Mouse (Mus musculus) erythroblast, embryonic 14.5 days (primary cell): ENCODE results near the gene Tekt4.

Source experiments
- GATA1 ChIP-seq: IDR thresholded peaks from 2 replicates; pipeline ENCODE4 v1.6.1; 2012; ENCODE audit warnings: low read length, inconsistent platforms, mixed read lengths
- TAL1 ChIP-seq: IDR thresholded peaks from 3 replicates; pipeline ENCODE4 v1.6.1; 2012; ENCODE audit warnings: low read length, inconsistent platforms, mixed read lengths

GRCm38 (mm10) chr17:25482092-25482491 is 27.7 kb downstream of the Tekt4 start:
- TF ChIP-seq TAL1 = no peak
- no peak for TF ChIP-seq GATA1
